Mouse (Mus musculus) kidney, postnatal 14 days (tissue): Measurements from ENCODE around the gene Taf1d.
A peak's percentile ranks its signal among the peaks of the same experiment; 100 is the strongest.
"Not testable (repeated sequence)": the region's sequence is repeated elsewhere in the genome, so short reads cannot be mapped to it uniquely, and the experiment has no call there.

Source experiments
- DNase-seq: peaks from one replicate; pipeline ENCODE4 v3.0.0; 2022; ENCODE audit warnings: mixed read lengths

Gene Taf1d

GRCm38 (mm10) chr9:15305503-15306397, at the start of gene Taf1d:
TSS of gene Taf1d (plus strand) at chr9:15306214.
- DNase-seq = peak; percentile 97

DNA sequence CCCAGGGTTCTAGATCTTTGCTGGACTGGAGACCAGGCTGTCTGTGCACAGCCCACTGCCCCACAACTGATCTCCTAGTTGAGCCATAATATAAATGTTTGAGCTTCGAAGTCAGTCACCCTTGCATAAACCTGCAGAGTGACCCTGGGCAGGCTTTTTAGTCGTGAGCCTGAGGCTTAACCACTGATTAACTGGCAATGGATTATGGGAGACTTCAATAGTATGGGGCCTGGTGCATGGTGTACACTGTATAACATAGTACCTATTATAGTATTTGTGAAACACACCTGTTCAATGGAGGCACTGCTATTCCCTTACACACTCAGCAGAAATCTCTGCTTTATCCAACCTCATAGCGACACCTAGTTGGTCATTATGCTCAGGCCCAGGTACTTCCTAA, 49.8 kb upstream of the Taf1d start:
- DNase-seq = no peak

GRCm38 (mm10) chr9:15261980-15262379, 44.0 kb upstream of the Taf1d start:
- no peak for DNase-seq

GRCm38 (mm10) chr9:15263487-15263886, 42.5 kb upstream of the Taf1d start:
- no peak for DNase-seq

GRCm38 (mm10) chr9:15273981-15274380, 32.0 kb upstream of the Taf1d start:
- DNase-seq = no peak

DNA sequence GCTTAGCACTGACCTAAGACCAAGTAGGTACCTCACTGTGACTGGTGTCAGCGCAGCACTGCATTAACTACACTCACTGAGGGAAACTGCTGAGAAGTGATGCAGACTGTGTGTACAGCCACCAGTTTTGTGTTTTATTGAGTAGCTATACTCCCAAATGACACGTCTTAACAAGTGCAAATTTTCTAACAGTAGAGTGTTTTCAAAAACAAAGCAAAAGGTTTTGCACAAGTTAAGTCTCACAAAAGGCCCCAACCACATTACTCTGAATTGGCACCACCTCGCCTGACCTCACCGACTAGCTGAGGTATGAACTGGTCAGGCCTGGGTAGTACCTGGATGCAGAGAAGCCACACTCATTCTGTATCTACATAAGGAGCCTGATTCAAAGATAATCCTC, 29.2 kb upstream of the Taf1d start:
- DNase-seq = no peak

GRCm38 (mm10) chr9:15278343-15278742, 27.7 kb upstream of the Taf1d start:
- no peak for DNase-seq

DNA sequence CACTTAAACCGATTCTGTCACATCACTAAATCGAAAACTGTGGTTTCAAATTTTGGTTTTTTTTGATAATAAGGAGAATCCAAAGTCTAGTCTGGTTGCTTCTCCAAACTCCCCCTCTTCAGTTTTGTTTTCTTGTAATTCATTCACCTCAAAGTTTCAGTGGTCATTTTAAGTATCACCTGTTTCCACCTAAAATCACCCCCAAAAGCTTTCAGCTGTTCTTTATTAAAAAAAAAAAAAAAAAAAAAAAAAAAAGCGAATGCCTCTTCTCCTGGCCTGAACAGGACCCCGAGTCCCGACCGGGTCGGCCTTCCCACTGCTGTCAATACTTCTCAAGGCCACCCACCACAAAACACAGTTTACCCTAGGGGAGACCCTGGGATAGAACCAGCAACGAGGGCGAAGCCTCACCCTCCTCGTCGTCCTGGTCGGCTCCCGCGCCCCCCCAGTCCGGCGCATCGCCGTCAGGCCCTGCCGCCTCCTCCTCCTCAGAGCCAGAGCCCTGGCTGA, 26.8 kb upstream of the Taf1d start:
- no peak for DNase-seq

- peak; percentile 96 for DNase-seq
Measured at GRCm38 (mm10) chr9:15279649-15280490, 26.1 kb upstream of the Taf1d start, which contains the start of gene Med17. TSS of gene Med17 (minus strand) at chr9:15279931.

DNA sequence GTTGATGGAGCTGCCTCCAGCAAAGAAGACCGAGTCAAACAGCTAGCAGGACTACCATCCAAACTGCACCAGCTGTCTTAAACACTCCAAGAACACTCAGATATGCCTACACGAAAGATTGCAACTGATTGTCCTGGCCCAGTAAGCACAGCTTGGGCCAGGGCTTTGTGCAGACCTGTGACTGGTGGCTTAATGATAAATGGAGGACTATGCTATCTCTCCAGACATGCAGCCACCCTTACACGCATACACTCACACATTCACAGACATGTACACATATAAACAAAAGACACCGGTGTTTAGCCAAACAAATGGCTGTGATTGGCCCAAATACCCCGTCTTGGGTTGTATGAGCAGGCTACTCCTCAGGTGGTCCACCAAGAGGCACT, 25.5 kb upstream of the Taf1d start:
- no peak for DNase-seq

DNA sequence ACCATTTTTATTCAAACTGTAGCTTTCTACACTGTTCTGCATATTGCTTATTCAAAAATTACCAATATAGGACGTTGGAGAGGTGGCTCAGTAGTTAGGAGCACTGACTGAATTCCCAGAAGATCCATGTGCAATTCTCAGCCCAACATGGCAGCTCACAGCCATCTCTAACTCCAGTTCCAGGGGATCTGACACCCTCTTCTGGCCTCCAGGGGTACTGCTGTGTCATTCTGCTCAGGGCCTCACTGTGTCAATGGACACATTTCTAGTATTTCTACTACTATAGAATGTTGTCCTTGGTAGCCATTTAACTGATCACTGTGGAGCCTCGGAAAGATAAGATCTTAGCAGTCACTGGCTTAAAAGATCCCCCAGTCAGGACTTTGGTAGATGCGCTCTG, 20.6 kb upstream of the Taf1d start:
- peak; percentile 27 for DNase-seq

- DNase-seq = no peak
Measured at GRCm38 (mm10) chr9:15287846-15288245, 18.2 kb upstream of the Taf1d start.

- no peak for DNase-seq
Measured at GRCm38 (mm10) chr9:15288402-15288801, 17.6 kb upstream of the Taf1d start.

GRCm38 (mm10) chr9:15289251-15289650, 16.8 kb upstream of the Taf1d start:
- no peak for DNase-seq

- no peak for DNase-seq
Measured at GRCm38 (mm10) chr9:15297112-15297511, 8.9 kb upstream of the Taf1d start.

DNA sequence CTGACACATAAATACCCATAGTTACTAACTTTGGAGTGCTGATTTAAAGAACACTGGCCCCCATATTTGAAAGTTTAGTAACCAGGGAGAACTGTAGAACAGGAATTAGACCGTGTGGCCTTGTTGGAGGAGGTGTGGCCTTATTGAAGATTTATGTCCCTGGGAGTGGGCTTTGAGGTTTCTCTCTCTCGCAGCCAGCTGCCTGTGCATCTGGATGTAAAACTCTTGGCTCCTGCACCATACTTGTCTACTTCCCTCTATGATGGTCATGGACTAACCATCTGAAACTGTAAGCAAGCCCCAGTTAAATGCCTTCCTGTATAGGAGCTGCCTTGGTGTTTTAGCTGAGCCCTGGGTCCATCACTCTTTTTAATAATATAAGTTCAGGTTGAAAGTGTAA, 7.6 kb upstream of the Taf1d start:
- DNase-seq = no peak

GRCm38 (mm10) chr9:15300056-15300455, 6.0 kb upstream of the Taf1d start:
- no peak for DNase-seq

DNA sequence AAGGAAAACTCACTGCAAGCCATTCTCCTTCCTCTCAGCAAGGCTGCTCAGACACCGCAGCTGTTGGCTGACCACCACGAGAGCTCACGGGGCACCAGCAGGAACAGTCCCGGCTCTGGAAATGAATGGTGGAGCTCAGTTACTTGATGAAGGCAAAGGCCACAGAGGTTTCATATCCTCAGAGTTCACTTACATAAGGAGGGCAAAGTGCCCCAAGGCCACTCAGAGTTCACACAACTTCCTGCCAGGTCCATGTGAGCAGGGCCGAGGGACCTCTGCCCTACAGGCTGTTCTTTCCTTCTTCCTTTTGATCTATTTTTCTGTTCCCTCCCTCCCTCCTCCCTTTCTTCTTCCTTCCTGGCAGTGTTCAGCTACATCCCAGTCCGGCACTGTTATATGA, 4.6 kb upstream of the Taf1d start:
- DNase-seq = peak; percentile 88

DNA sequence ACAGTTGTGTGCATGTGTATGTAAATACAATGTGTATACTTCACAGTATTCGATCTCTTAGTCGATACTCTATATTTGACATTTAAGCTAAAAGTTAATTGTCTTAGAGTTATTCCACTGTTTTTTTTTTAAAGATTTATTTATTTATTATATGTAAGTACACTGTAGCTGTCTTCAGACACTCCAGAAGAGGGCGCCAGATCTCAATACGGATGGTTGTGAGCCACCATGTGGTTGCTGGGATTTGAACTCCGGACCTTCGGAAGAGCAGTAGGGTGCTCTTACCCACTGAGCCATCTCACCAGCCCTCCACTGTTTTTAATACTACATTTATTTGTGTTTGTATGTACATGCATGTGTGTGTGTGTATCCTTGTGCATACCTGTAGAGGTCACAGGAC, 4.0 kb upstream of the Taf1d start:
- not testable (repeated sequence) for DNase-seq

GRCm38 (mm10) chr9:15302881-15303280, 3.1 kb upstream of the Taf1d start:
- peak; percentile 65 for DNase-seq

- no peak for DNase-seq
Measured at GRCm38 (mm10) chr9:15306398-15307119, 545 bp downstream of the Taf1d start, which contains the start of gene 4931406C07Rik. TSS of gene 4931406C07Rik (minus strand) at chr9:15306448.

DNA sequence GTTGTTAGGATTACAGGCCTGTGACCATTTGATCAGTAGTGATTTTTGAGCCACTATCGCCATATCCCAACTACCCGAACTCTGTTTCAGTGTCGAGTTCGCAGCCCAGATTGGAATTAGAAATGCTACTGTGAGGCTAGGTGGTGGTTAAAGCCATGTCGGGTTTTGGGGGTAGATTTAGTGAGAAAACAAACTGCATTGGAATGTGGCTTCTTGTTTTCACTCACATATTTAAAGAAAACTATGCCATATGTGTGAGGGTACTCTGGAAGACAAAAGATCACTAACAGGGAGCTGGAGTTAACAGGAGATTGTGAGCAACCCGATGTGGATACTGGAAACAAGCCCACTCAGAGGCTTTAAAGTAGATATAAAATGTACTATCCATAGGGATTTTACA, 1.2 kb downstream of the Taf1d start:
- no peak for DNase-seq

- DNase-seq = no peak
Measured at GRCm38 (mm10) chr9:15308254-15308653, 2.2 kb downstream of the Taf1d start.
